Mouse (Mus musculus) T-helper 17 cell (primary cell): ENCODE measurements at regions not wholly inside any gene's neighbourhood (a gene's known extent, or its start where the extent isn't known, plus 50 kb on each side); places are given as distances from the start of the nearest gene placed in this dataset.

Experiments
- in situ Hi-C, 2 experiments: fragments of 300-600 bp; cut with MboI, MseI; formaldehyde crosslinking; loops; 1 replicate in 1 of 2; 2 replicates in 1 of 2; pipeline ENCODE4 v1.15.1; 2025; ENCODE audit warnings: high pct_unique_total_duplicates in 2 of 2

GRCm38 (mm10) chrX:142456022-142456421, 65.7 kb upstream of the Acsl4 start:
- in situ Hi-C loops: no loop called here

GRCm38 (mm10) chrX:142464174-142464573, 73.8 kb upstream of the Acsl4 start:
- in situ Hi-C loops: no loop called here

GRCm38 (mm10) chrX:142464756-142465155, 74.4 kb upstream of the Acsl4 start:
- in situ Hi-C loops: no loop called here

GRCm38 (mm10) chrX:142467850-142468256, 77.5 kb upstream of the Acsl4 start:
- in situ Hi-C loops: no loop called here

GRCm38 (mm10) chrX:142468388-142468787, 78.1 kb upstream of the Acsl4 start:
- in situ Hi-C loops: no loop called here

- in situ Hi-C loops: no loop called here
These were observed 78.8 kb upstream of the Acsl4 start for GRCm38 (mm10) chrX:142469048-142469634.

GRCm38 (mm10) chrX:142470083-142470482, 79.7 kb upstream of the Acsl4 start:
- in situ Hi-C loops: no loop called here

- in situ Hi-C loops: no loop called here
These were observed 91.0 kb upstream of the Acsl4 start for GRCm38 (mm10) chrX:142481203-142481815.

GRCm38 (mm10) chrX:142488078-142488477, 97.7 kb upstream of the Acsl4 start:
- in situ Hi-C loops: no loop called here

- in situ Hi-C loops: no loop called here
These were observed 99.9 kb upstream of the Acsl4 start for GRCm38 (mm10) chrX:142490093-142490717.

GRCm38 (mm10) chrX:142501094-142501493, 110.8 kb upstream of the Acsl4 start:
- in situ Hi-C loops: no loop called here

- in situ Hi-C loops: no loop called here
These were observed 114.6 kb upstream of the Acsl4 start for GRCm38 (mm10) chrX:142504962-142505361.

GRCm38 (mm10) chrX:142507475-142507874, 117.1 kb upstream of the Acsl4 start:
- in situ Hi-C loops: no loop called here

GRCm38 (mm10) chrX:142516406-142517131, 126.2 kb upstream of the Acsl4 start:
- in situ Hi-C loops: loop anchor here in 1 of 2 experiments (5.0 to 10.0 kb wide), 2 partner anchors 119 to 142 kb away; no protein-coding TSS in a partner anchor

GRCm38 (mm10) chrX:142517205-142517604, 126.9 kb upstream of the Acsl4 start:
- in situ Hi-C loops: loop anchor here in 1 of 2 experiments (5.0 to 10.0 kb wide), 2 partner anchors 120 to 142 kb away; no protein-coding TSS in a partner anchor

- in situ Hi-C loops: no loop called here
These were observed 130.7 kb upstream of the Acsl4 start for GRCm38 (mm10) chrX:142521063-142521462.

GRCm38 (mm10) chrX:142526953-142527352, 136.6 kb upstream of the Acsl4 start:
- in situ Hi-C loops: loop anchor here in 1 of 2 experiments (25.0 kb wide), 1 partner anchor 290 kb away; the partner anchor contains the start of gene Nxt2

GRCm38 (mm10) chrX:142529892-142530291, 139.6 kb upstream of the Acsl4 start:
- in situ Hi-C loops: loop anchor here (5.0 to 25.0 kb wide), 2 partner anchors 153 to 293 kb away; partner anchors contain the start of gene Nxt2 (in 1 of the 2)

- in situ Hi-C loops: loop anchor here (5.0 to 25.0 kb wide), 2 partner anchors 157 to 297 kb away; partner anchors contain the start of gene Nxt2 (in 1 of the 2)
These were observed 144.4 kb upstream of the Acsl4 start for GRCm38 (mm10) chrX:142534780-142535179.

GRCm38 (mm10) chrX:142535540-142535939, 145.2 kb upstream of the Acsl4 start:
- in situ Hi-C loops: loop anchor here in 1 of 2 experiments (25.0 kb wide), 1 partner anchor 298 kb away; the partner anchor contains the start of gene Nxt2

GRCm38 (mm10) chrX:142535954-142536353, 145.3 kb upstream of the Tmem164 start:
- in situ Hi-C loops: loop anchor here in 1 of 2 experiments (25.0 kb wide), 1 partner anchor 299 kb away; the partner anchor contains the start of gene Nxt2
